Mouse (Mus musculus) stomach, postnatal 0 days (tissue): Measurements from ENCODE around the gene Zfp704. TPM values are rescaled to one million over a fixed set of nuclear protein-coding genes. Genes with fewer than 3 reads are reported as not detected.

Experiments used
- ATAC-seq: fragments of 200-750 bp; cut with Nextera tagmentation; 2 replicates; pipeline ENCODE4 v1.8.0; 2017; ENCODE audit not compliant: low FRiP score, low TSS enrichment
- DNase-seq: peaks from one replicate; pipeline ENCODE4 v3.0.0-alpha.2; 2016; ENCODE audit warnings: low spot score
- H3K27ac ChIP-seq: fragments of 300-500 bp; sonication (generic); replicated peaks from 2 replicates; pipeline ENCODE4 v1.5.1; 2014; ENCODE audit warnings: mild to moderate bottlenecking, control low read depth
- H3K27me3 ChIP-seq: fragments of 300-500 bp; sonication (generic); 2 replicates; pipeline ENCODE4 v1.6.1; 2014; ENCODE audit warnings: low read length; ENCODE audit not compliant: control insufficient read depth, insufficient read depth
- H3K36me3 ChIP-seq: fragments of 300-500 bp; sonication (generic); 2 replicates; pipeline ENCODE4 v1.6.1; 2014; ENCODE audit warnings: low read length, mixed read lengths; ENCODE audit not compliant: control insufficient read depth, insufficient read depth
- H3K4me1 ChIP-seq: fragments of 300-500 bp; sonication (generic); replicated peaks from 2 replicates; pipeline ENCODE4 v1.6.1; 2014; ENCODE audit warnings: antibody characterized with exemption; ENCODE audit not compliant: control insufficient read depth, insufficient read depth
- H3K4me2 ChIP-seq: fragments of 300-500 bp; sonication (generic); replicated peaks from 2 replicates; pipeline ENCODE4 v1.6.1; 2014; ENCODE audit warnings: low read depth, mild to moderate bottlenecking, control low read depth, moderate library complexity
- H3K4me3 ChIP-seq: fragments of 300-500 bp; sonication (generic); 2 replicates; pipeline ENCODE4 v1.5.1; 2014; ENCODE audit warnings: low read depth, low read length, control low read depth
- H3K9ac ChIP-seq: fragments of 300-500 bp; sonication (generic); 2 replicates; pipeline ENCODE4 v1.6.1; 2014; ENCODE audit warnings: mild to moderate bottlenecking, low read length, control low read depth, mixed read lengths
- H3K9me3 ChIP-seq: fragments of 300-500 bp; sonication (generic); 2 replicates; pipeline ENCODE4 v1.6.1; 2016; ENCODE audit warnings: low read length; ENCODE audit not compliant: control insufficient read depth
- CTCF ChIP-seq: IDR thresholded peaks from 2 replicates; pipeline ENCODE4 v1.5.1; 2016; ENCODE audit warnings: antibody characterized with exemption, low read depth, mild to moderate bottlenecking, moderate library complexity
- EP300 ChIP-seq: optimal IDR thresholded peaks from 2 replicates; pipeline ENCODE3; 2016; ENCODE audit warnings: antibody characterized with exemption
- WGBS: fragments of 180-500 bp; shearing (Covaris S2); extraction: QIAGEN DNeasy Blood & Tissue Kit; methylation state at CpG from one replicate; pipeline ENCODE4 v1.1.7; 2014; 5-methylcytosine and 5-hydroxymethylcytosine counted together
- polyA plus RNA-seq: library from polyadenylated mRNA; unstranded; fragments of >200 nt; fragmentation: Nextera tagmentation; extraction: Ambion mirVana; gene quantifications from 2 replicates; pipeline ENCODE4 v1.2.1, GENCODE M21; 2015

Gene Zfp704
- polyA plus RNA-seq, 1 experiment from 2014 or later = 3.4 TPM

DNA sequence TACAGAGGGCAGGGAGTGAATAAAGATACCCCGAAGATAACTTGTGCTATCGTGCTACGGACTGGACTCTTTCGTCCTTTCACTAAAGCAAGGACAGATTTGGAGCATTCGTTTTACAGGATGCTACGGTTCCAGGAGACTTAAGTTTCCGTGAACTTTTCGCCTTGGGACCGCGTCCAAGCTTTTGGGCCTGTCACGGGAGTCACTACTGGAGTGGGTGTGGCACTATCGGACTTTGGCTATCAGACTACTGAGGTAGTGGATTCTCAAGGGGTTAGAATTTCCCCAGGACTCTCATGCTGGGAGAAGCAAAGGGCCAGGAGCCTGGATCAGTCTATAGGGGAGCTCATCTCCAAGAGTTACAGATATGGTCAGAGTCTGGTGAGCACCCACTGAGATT, 10.7 kb upstream of the Zfp704 start:
- Histone ChIP-seq H3K4me1 (no peaks in the 10 kb centered on the region), H3K9me3 (no peaks in the 10 kb centered on the region), H3K4me2 (no peak overlapping the region), H3K27me3 (no peaks in the 10 kb centered on the region), H3K9ac (no peak overlapping the region), H3K36me3 (no peaks in the 10 kb centered on the region), H3K4me3 (no peak overlapping the region), H3K27ac (no peak overlapping the region)
- DNase-seq (no peak), ATAC-seq (no peak)
- TF ChIP-seq CTCF (no peak), EP300 (no peak)
- WGBS = 71% methylated on average over 12 of the region's 12 CpGs

DNA sequence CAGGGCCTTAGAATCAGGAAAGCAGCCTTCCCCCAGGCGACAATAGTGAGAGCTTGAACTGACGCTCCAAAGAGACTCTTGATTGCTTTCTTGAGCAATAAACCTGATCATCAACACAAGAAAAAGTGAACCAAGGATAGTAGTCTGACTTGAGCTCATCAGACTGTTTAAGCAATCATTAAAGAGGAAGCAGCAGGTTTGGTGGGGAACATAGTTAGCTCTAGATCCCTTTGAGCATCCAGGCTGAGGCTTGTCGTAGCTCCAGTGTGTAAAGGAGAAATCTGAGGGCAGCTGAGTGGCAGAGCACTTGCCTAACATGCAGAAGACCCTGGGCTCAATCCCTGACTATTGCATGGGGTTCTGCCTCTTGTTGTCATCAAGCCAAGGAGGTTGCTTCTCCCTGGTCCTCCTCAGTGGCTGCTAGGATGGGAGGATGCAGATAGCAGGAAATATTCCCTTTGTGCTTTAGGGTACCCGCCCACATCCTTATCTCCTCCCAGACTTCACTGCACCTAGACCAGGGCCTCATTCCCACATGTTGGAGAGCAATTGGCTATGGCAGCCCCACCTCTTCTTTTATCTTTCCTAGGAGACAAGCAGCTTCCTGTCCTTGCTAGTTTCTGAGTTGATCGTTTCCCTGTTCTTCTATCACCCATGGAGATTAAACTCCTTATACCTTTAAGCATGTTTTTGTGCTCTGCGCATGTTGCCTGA, 9.8 kb upstream of the Zfp704 start:
- WGBS = 64% methylated on average over 6 of the region's 6 CpGs
- no peak overlapping the region for H3K4me2 ChIP-seq
- no peaks in the 10 kb centered on the region for H3K9me3 ChIP-seq
- H3K36me3 ChIP-seq = no peaks in the 10 kb centered on the region
- no peaks in the 10 kb centered on the region for H3K27me3 ChIP-seq
- H3K4me3 ChIP-seq = no peak overlapping the region
- H3K9ac ChIP-seq = no peak overlapping the region
- ATAC-seq = no peak
- TF ChIP-seq EP300 = no peak
- TF ChIP-seq CTCF = no peak
- H3K27ac ChIP-seq = no peak overlapping the region
- no peaks in the 10 kb centered on the region for H3K4me1 ChIP-seq
- no peak for DNase-seq

DNA sequence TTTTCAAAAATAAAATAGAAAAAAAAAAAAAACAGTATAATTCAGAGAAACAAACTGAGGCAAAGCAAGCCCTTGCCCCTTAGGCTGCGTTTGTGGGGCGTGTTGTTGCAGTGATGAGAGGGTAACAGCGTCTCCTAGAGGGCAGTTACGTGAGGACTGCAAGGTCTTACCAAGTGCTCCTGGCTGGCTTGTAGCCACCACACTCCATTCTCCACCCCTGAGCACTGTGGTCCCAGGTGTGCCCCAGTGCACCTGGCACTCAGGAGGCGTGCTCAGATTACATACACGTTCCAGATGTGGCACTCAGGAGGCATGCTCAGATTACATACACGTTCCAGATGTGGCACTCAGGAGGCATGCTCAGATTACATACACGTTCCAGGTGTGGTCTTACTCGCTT, 7.2 kb upstream of the Zfp704 start:
- WGBS = 67% methylated on average over 9 of the region's 9 CpGs
- no peak overlapping the region for H3K9ac ChIP-seq
- H3K4me2 ChIP-seq = no peak overlapping the region
- no peak overlapping the region for H3K27ac ChIP-seq
- H3K4me1 ChIP-seq = no peaks in the 10 kb centered on the region
- H3K4me3 ChIP-seq = no peak overlapping the region
- DNase-seq = no peak
- TF ChIP-seq CTCF (peak; percentile 37; the same call in 1 of the 2 replicates), EP300 (no peak)
- no peaks in the 10 kb centered on the region for H3K9me3 ChIP-seq
- H3K36me3 ChIP-seq = no peaks in the 10 kb centered on the region
- ATAC-seq = no peak
- H3K27me3 ChIP-seq = no peaks in the 10 kb centered on the region

DNA sequence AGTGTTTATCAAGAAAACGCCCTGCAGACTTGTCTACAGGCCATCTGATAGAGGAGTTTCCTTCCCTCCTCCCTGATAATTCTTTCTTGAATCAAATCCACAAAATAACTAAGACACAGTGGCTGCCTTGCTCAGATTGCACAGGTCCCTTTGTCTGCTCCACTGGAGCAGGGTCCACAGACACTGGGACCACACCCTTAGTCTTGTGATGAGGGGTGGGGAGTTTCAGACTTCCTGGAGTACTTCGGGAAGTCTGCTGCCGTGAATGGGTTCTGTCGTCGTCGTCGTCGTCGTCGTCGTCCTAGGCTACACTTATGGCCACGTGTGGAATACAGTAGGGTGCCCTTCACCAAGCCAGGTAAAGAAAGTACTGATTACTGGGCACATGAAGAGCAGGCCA, 4.8 kb upstream of the Zfp704 start:
- no peaks in the 10 kb centered on the region for H3K27me3 ChIP-seq
- no peak overlapping the region for H3K4me2 ChIP-seq
- WGBS = 64% methylated on average over 12 of the region's 12 CpGs
- no peak overlapping the region for H3K27ac ChIP-seq
- ATAC-seq = no peak
- no peak overlapping the region for H3K9ac ChIP-seq
- H3K9me3 ChIP-seq = no peaks in the 10 kb centered on the region
- no peaks in the 10 kb centered on the region for H3K36me3 ChIP-seq
- no peak for DNase-seq
- TF ChIP-seq CTCF (no peak), EP300 (no peak)
- H3K4me1 ChIP-seq = no peaks in the 10 kb centered on the region
- no peak overlapping the region for H3K4me3 ChIP-seq

DNA sequence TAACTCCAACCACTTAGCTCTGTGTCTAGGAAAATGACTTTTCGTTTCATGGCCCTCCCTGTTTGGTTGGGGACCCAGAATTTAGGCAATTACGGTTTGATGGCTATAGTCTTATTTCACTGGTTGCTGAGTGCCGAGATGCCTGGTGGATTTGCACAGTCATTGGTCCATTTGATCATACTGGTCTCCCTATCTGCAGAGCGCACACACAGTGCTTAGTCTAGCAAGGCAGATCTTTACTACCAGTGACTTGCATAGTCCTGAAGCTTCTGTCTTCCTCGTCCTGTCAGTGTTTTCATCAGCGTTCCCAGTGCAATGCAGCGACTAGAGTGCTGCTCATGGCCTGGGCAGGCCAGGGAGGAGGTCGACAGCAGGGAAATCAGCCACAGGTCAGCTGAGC, 4.1 kb upstream of the Zfp704 start:
- no peaks in the 10 kb centered on the region for H3K27me3 ChIP-seq
- no peak overlapping the region for H3K4me3 ChIP-seq
- H3K27ac ChIP-seq = no peak overlapping the region
- H3K4me2 ChIP-seq = no peak overlapping the region
- no peaks in the 10 kb centered on the region for H3K9me3 ChIP-seq
- no peak for TF ChIP-seq EP300
- no peak for TF ChIP-seq CTCF
- no peaks in the 10 kb centered on the region for H3K4me1 ChIP-seq
- 81% methylated on average over 8 of the region's 8 CpGs for WGBS
- DNase-seq (no peak), ATAC-seq (no peak)
- H3K36me3 ChIP-seq = no peaks in the 10 kb centered on the region
- no peak overlapping the region for H3K9ac ChIP-seq

DNA sequence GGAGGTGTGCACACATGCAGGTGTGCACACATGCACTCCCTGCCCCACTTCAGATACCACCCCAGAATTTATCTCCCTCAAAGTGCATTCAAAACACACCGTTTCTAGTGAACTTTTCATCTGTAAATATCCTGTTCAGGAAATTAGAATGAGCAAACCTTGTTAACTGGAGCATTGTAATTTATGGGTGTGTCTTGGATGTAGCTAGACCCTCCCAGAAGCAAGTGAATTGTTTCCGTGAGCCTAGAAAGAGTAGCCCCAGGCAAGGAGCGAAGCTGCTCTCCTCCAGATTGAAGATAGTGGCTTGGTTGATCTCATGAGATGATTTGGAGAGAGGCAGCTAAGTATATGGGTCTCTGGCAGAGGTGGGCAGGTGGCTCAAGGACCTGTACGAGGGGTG, 1.3 kb upstream of the Zfp704 start:
- ATAC-seq (no peak), DNase-seq (no peak)
- Histone ChIP-seq H3K9me3 (no peaks in the 10 kb centered on the region), H3K27me3 (no peaks in the 10 kb centered on the region), H3K4me1 (no peaks in the 10 kb centered on the region), H3K4me3 (no peak overlapping the region), H3K4me2 (no peak overlapping the region), H3K27ac (no peak overlapping the region), H3K9ac (no peak overlapping the region), H3K36me3 (no peaks in the 10 kb centered on the region)
- WGBS = 51% methylated on average over 4 of the region's 4 CpGs
- no peak for TF ChIP-seq CTCF
